Mouse (Mus musculus): ENCODE results near the gene AI854703.
"Not testable (repeated sequence)": the region's sequence is repeated elsewhere in the genome, so short reads cannot be mapped to it uniquely, and the experiment has no call there.

The AI854703 gene

DNA sequence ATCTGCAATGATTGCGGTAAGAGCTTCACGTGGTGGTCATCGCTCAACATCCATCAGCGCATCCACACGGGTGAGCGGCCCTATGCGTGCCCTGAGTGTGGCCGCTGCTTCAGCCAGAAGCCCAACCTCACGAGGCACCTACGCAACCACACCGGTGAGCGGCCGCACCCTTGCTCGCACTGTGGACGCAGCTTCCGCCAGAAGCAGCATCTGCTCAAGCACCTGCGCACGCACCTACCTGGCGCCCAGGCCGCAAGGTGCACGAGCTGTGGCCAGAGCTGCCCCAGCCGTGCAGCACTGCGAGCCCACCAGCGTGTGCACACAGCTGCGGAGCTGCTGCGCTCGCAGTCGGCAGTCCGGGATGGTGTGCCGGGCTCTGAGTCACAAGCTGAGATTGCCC lies 6.5 kb upstream of the AI854703 start:
- no peak for DNase-seq

DNA sequence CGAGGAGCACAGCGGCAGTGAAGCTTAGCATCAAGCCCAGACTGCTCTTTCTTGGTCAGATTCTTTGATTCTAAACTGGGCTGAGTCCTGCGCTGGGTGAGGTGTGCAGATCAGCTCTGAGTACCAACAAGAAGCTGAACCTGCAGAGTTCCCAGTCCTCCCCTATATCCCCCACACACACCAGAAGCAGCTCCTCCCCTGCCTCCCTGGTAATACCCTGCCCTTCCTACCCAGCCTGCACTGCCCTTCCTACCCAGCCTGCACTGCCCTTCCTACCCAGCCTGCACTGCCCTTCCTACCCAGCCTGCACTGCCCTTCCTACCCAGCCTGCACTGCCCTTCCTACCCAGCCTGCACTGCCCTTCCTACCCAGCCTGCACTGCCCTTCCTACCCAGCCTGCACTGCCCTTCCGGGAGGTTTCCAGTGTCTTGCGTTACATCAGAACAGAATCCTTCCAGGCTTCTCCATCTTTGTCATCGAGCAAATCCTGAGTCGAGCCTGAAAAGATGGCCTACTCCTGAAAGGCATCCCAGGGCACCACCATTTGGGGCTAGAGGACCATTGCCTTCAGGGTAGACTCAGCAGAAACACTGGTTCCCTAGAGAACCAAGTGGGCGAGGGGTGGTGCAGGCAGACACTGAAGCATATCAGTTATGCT lies 4.2 kb upstream of the AI854703 start:
- not testable (repeated sequence) for DNase-seq

DNA sequence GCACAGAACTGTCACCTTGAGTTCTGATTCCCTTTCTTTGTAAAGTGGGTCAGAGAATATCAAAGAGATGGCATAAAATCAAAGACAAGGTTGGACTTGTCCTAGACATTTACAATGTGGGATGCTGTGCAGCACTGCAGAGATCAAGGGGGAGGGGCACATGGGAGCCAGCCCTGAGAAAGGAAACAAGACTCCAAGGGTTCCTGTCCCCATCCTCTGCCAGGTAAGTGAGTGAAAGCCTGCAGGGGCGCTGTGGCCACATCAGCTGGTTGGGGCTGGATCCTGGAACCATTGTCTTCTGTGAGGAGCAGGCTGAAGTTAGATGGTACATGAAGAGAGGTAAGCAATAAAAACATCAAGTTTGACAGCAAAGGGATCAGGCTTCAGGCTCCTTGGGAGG lies 3.1 kb upstream of the AI854703 start:
- no peak for DNase-seq

DNA sequence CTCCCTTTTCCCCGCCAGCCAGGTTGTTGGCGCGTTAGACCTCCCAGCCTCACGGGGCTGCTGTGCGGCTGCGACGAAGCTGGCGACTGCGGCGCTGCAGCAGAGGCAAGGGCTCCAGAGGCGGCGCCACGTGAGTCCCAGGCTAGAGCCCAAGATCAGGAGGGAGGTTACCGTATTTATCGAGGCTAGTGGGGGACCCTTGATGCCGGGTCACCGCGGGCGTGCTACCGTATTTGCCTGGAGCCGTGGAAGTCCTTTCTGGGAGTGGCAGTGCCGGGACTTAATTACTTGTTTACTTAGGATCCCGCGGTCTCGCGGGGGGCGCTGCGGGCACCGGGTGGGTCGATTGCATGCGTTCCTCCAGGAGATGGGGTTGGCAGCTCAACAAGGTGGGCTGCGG lies 420 bp downstream of the AI854703 start:
- DNase-seq: peak; percentile 89

DNA sequence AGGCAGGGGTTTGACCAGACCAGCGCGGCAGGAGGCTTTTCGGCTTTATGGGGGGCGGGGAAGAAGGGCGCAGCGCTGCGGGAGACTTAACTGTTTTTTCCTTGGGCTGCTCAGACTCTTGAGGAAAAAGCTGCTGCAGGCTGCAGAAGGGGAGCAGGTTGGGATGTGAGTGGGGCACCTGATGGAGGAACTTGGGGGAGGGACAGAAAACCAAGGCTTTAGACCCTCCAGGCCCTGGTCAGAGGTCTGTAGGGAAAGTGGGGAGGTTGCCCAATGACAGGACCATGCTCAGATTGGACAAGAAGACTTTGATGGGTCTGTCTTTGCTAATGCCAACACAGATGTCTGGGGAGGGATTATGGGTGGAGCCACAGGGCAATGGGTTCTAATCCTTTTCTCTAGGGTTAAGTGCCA lies 954 bp downstream of the AI854703 start:
- DNase-seq: peak; percentile 74

DNA sequence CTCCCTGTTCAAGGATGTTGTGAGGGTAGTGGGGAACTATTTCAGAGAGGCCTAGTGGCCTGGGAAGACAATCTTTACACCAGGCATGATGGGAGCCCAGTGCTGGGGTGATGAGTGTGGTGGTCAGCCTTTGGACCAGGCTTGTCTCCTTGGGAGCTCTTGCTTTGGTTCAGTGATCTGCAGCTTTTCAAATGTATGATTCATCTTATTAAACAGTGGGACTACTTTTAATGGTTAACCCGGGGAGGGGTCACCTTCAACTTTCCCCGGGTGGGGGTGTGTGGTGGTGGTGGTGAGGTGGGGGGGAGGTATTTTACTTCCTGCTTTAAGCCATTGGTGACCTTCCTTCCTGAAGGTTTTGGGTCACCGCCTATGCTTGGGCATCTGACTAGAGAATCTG lies 1.8 kb downstream of the AI854703 start:
- DNase-seq: peak; percentile 89

DNA sequence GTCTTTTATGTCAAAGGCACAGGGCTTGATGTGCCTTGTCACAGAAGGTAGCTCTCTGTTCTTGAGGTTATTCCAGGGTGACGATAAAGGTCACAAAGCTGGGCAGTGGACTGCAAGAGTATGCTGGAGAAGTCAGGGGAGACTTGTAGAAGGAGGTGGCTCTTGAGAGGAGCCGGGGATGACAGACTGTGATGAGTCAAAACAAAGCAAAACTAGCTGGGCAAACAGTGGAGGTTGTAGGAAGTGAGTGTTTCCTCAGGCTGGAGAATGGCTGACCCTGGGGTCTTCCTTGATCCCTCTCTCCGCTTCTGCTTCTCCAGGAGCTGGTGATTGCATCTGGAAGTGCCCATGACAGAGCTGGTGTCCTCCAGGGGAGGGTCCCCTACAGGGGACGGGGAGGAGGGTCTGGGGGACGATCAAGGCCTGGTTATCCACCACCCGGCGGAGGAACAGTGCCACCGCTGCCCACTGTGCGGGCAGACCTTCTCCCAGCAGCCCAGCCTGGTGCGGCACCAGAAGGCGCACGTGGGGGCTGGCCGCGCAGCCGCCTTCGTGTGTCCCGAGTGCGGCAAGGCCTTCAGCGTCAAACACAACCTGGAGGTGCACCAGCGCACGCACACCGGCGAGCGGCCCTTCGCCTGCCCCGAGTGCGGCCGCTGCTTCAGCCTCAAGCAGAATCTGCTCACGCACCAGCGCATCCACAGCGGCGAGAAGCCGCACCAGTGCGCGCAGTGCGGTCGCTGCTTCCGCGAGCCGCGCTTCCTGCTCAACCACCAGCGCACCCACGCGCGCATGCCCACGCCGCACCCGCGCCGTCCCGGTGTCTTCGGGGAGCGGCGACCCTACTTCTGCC lies 2.5 kb downstream of the AI854703 start:
- DNase-seq: no peak

DNA sequence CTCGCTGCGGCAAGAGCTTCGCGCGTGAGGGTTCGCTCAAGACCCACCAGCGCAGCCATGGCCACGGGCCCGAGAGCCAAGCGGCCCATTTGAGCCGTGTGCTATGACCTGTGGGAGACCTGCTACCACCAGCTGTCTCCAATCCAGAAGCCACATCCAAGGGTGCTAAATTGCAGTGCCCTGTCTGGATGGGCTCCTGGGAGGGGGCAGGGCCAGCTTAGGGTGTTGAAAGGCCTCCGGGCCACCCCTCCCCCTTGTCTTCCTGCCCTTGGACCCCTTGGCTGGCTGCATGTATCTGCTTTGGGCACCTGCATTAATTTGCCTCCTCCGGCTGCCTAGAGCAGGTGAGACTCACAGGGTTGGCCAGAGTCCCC lies 3.1 kb downstream of the AI854703 start:
- peak; percentile 86 for DNase-seq

DNA sequence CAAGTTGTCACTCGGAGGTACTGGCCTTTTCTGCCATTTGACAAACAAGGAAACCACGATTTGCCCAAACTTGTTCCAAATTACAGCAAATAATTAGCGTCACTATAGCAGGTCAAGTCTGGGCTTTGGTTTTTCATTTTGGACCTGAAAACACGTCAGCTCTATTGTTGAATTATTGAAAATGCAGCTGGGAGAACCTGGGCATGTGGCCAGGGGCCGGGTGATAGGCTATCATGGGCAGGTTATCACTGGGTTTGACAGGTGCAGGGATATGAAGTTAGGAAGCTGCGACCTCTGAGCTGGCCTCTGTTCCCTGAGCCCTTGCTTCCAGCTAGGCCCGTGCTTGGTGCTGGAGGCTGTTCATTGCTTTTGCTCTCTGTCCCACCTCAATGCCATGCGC lies 4.3 kb downstream of the AI854703 start:
- no peak for DNase-seq

DNA sequence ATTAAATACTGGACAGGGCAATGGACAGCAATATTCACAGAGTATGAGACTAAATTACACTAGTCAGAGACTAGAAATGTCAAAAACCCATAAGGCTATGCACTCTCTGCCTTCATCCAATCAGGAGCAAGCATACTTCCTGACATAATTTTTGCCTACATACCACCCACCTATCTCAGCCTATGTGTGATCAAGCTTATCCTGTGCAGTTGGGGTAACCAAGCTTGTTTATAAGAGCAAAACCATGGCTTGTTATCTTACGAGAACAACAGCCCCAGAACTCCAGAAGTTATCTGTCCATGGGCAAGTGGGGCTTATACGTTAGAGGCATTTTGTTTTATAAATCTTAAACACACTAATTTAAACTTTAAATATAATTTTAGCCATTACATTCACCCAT lies 8.5 kb downstream of the AI854703 start:
- no peak for DNase-seq

DNA sequence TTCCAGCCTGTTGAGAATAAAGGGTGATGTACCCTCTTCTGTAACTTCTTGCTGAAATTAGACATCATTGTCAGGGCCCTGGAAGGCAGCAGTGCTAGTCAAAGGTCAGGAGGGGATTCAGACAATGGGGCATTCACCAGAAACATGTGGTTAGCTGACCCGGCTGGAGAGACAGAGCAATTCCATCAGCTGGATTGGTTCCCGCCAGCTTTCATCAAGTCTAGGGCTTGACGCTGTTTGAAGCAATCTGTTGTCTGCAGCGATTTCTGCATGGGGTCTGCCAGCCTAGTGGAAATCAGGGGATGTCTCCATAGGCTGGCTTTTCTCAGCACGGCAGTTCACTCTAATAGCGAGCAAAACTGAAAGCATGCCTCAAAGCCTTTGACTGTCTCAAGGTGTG lies 10.0 kb downstream of the AI854703 start:
- DNase-seq: no peak

DNA sequence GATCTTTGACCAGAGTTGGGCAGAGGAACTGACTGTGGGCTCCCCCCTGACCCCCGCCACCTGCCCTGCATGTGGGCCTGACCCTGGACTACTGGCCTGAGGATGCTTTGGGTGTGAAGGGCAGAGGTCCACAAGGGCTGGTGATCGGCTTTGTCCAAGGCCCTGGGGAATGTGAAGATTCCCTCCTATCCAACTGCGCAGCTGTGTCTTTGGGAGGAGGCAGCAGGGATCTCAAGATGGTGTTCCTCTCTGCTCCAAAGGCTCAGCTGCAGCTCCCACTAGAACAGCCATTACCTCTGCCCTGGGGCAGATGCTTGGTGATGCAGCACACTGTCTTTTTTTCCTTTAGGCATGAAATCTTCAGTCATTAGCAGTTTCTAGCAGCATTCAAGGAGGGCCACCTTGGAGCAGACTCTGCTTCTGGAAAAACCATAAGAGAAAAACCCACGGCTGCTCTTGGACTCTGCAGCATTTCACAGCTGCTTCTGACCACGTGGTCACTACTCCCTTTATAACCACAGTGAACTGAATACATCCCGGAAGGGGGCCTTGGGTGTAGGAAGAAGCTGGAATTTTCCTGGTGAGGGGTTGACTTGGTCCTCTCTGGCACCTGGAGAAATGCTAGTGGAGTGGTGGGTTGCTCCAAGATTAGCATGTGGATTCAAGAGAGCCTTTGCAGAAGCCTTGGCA lies 11.4 kb downstream of the AI854703 start:
- no peak for DNase-seq

DNA sequence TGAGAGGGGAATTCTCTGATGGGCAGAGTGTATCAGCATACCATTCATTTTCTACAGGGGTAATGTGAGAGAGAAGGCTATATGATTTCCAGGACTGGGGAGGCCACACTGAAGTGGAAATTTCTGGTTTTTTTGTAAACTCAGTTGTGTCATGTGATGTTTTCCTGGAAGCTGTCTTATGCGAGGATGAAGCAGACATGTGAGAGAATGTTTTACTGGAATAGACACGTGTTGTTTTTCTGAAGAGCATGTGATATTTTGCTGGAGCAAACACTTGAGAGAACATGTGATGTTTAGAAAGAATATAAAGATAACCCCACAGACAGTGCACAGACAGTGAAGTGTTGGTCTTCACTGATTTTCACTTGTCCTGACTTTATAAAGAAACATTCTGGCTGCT lies 12.0 kb downstream of the AI854703 start:
- no peak for DNase-seq

DNA sequence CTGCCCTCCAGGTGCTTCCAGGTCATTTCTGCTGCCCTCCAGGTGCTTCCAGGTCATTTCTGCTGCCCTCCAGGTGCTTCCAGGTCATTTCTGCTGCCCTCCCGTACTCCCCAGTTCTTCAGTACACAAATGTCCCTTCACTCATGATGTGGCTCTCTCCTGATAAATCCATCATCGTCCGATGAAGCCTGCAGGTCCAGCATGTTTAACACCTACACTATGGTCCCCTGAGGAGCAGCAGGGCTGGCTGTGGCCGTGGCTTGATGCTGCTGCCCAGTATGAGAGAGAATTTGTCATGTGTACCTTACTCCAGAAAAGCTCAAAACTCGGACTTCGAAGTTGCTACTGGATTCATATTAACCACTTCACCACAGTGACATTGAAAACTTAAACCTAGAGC lies 14.8 kb downstream of the AI854703 start:
- no peak for DNase-seq

DNA sequence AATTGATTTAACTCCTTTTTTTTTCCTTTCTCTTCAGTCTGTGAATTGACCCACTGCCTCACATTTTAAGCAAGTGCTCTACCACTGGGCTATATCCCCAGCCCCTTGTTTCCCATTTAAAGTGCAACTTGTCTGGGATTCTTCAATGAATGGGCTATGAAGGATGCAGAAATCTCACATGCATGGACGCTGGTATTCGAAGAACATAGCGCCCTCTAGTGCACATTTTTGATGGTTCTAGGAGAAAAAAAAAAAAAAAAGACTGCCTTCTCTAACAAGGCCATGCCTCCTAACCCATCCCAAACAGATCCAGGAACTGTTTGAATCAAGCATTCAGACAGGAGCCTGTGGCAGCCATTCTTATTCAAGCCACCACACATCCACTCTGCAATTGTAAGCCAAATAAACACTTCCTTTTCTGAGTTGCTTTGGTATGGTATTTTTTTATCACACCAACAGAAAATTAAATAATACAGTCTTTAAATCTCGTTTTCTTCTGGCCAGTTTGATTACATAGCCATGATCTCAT lies 16.3 kb downstream of the AI854703 start:
- no peak for DNase-seq

DNA sequence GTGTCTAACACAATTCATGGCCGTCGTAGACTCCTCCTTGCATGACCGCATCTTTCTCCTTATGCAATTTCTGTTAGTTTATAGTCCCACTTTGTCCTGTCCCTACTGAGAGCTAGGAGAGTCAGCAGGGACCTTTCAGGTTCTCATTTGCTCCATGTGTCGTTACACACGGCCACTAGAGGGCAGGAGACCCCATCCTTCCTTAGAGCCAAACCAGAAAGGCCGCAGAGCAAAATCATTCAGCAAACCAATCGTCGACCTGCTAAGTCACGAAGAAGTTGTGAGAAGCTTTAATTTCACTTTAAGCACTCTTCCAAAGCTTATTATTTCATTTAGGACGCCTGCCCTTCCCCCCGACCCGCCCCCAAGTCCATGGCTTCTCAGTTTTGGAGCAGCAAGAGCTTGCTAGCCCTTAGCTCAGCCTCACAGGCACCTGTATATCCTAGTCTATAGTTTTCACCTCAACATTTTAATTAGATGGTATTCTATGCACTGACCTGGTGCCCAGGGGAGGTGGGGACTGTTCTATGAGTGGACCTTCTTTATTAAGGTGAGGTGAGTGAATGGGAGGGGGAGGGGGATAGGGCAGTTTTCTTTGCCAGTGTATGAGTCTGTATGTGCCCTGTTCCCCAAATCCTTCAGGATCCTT lies 19.2 kb downstream of the AI854703 start:
- DNase-seq: peak; percentile 70

DNA sequence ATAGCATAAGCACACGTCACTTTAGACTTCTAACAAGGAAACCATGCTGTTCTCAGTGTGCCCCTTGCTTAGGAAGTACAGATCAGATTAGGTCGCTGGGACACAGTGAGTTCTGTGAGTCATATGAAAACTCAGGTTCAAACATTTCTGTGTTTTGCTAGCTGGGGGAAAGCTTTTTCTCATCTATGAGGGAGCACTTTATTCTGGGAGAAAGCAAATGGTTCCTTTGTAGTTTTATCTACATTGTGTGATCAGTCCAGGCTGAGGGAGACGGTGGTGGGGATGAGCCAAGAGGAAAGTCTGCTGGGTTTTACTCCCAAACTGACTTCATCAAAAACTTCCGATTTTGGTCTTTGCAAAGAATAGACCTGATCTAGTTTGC lies 19.7 kb downstream of the AI854703 start:
- DNase-seq: no peak

DNA sequence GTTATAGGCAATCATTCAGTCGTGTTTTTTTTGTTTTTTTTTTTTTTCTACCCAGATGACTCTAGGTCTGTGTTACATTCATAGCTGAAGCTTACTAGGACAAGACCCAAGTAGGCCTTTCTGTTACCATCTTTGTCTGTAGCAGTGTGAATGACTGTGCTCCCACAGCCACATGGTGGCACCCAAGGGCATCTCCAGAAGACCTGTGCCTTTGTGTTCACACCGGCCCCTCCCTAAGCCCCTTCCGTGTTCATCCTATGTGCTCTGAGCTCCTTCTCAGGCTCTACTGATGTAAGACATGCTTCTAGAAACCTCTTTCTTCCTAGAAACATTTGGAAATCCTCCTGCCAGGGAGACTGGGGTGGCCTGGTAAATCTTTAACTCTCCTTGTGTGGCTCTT lies 20.4 kb downstream of the AI854703 start, which contains the start of gene Gimap8:
TSS of gene Gimap8 (plus strand) at position 240 of the 400 bp plus-strand sequence.
- DNase-seq: peak; percentile 80

DNA sequence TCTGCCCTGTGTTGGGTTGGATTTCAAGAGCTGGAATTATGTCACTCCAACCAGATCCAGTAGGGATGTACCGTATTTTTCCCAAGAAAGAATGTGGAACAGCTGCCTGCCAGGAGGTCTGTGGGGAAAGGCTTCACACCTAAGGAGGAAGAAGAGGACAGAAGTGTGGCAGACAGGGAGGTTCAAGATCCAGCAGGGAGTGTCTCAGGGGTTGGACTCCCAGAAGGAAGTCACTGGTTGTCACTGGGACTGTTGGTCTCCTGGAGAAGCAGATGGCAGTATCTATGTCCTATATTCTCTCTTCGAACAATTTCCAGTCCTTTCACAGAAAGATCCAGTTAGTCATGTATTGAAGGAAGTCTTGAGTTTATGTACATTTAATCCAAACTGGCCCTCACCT lies 21.0 kb downstream of the AI854703 start:
- DNase-seq: no peak

DNA sequence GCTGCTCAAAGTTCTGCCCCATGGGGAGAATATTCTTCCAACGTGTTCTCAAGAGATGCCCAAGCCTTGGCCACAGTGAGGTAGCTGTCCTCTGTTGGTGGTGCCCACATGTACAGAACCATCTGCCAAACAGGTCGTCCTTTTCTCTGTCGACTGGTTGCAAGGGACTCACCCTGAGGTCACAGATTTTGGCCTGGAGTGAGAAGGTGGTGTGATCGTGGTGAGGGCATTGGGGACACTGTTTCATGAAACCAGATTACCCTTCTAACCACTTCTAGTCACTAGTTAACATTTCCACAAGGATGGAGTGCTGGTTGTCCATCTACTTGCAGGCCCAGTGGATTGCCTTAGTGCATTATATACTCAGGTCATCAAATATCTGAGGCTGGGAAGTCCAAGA lies 22.2 kb downstream of the AI854703 start:
- DNase-seq: peak; percentile 71

DNA sequence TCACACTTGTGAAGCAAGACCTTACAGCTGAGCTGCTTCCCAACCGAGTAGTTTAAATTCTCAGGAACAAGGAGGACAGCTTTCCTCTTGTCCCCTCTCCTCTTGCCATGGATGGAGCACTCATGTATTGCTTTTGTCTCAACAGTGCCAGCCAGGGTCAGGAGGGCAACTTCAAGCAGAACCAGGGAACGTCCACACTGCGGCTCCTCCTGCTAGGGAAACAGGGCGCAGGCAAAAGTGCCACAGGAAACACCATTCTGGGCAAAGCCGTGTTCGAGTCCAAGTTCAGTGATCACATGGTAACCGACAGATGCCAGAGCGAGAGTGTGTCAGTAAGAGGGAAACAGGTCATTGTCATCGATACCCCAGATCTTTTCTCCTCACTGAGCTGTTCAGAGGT lies 23.5 kb downstream of the AI854703 start:
- DNase-seq: no peak

DNA sequence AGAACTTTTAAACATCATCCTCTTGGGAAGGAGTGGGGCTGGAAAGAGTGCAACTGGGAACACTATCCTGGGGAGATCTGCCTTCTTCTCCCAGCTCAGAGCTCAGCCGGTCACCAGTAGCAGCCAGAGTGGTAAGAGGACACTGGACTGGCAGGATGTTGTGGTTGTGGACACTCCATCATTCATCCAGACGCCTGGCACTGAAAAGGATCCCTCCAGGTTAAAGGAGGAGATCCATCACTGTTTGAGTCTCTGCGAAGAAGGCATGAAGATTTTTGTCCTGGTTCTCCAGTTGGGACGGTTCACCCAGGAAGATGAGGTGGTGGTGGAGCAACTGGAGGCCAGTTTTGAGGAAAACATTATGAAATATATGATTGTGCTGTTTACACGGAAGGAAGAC lies 32.2 kb downstream of the AI854703 start:
- no peak for DNase-seq

DNA sequence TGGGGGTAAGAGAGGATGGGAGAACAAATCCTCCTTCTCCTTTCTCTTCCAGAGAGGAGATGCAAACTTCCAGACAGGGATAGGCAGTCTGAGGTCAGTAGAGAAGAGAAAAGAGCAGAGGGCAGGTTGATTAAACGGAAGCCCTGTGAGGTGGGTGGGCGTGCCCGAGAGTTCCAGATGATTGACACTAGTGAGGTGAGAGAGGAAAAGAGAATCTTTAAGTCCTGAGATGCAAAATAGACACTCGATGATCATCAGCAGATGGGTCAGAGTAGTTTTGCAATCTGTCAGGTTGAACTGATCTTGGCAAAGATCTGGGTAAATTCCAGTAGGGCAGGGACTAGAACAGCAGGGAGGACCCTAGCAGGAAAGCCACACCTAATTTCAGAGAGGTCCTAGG lies 38.2 kb downstream of the AI854703 start:
- DNase-seq: no peak

All from kidney, adult 11 months (tissue).